Mouse (Mus musculus) brown adipose tissue, adult 24 weeks (tissue): ENCODE results near the gene Tbx15. TPM values are rescaled to one million over a fixed set of nuclear protein-coding genes. Genes with fewer than 3 reads are reported as not detected.

Experiments used
- H3K27ac ChIP-seq: fragments of 200-500 bp; replicated peaks from 2 replicates; pipeline ENCODE4 v1.5.1; 2012; ENCODE audit warnings: low read depth, mild to moderate bottlenecking, low read length
- H3K4me1 ChIP-seq: fragments of 200-500 bp; 2 replicates; pipeline ENCODE4 v1.6.1; 2012; ENCODE audit warnings: low read length, mixed read lengths; ENCODE audit not compliant: control insufficient read depth, insufficient read depth, insufficient read length
- H3K4me3 ChIP-seq: fragments of 200-500 bp; 2 replicates; pipeline ENCODE4 v1.5.1; 2012; ENCODE audit warnings: low read depth, mild to moderate bottlenecking, low read length, moderate library complexity; ENCODE audit not compliant: insufficient read depth
- polyA plus RNA-seq: library from polyadenylated mRNA; stranded (reverse); fragments of >200 nt; gene quantifications from 2 replicates; pipeline ENCODE4 v1.2.4, GENCODE M21; 2012; ENCODE audit not compliant: missing spikeins, insufficient read depth, insufficient read length

The Tbx15 gene
- 3.3 and 4.1 TPM in 2 replicates for polyA plus RNA-seq

- no peak within 1 kb of the TSS for H3K27ac ChIP-seq
- no peaks in the 10 kb centered on the region for H3K4me1 ChIP-seq
- H3K4me3 ChIP-seq: peak within 1 kb of the TSS; percentile 50
Observed at GRCm38 (mm10) chr3:99240213-99240720, at the start of gene Tbx15. Tbx15 (plus strand) TSS chr3:99240381.

GRCm38 (mm10) chr3:99193576-99193975 lies 46.6 kb upstream of the Tbx15 start:
- Histone ChIP-seq H3K4me1 (no peaks in the 10 kb centered on the region), H3K27ac (no peak overlapping the region), H3K4me3 (no peak overlapping the region)

GRCm38 (mm10) chr3:99203331-99203730 lies 36.9 kb upstream of the Tbx15 start:
- Histone ChIP-seq H3K27ac (no peak overlapping the region), H3K4me3 (no peak overlapping the region), H3K4me1 (0 out of 2 replicates have a peak, but pooled peaks cover 2% of the 10 kb centered on the region)

GRCm38 (mm10) chr3:99208416-99208815 lies 31.8 kb upstream of the Tbx15 start:
- Histone ChIP-seq H3K4me3 (no peak overlapping the region), H3K27ac (no peak overlapping the region), H3K4me1 (no peaks in the 10 kb centered on the region)

- H3K4me1 ChIP-seq: no peaks in the 10 kb centered on the region
- no peak overlapping the region for H3K4me3 ChIP-seq
- no peak overlapping the region for H3K27ac ChIP-seq
Observed at GRCm38 (mm10) chr3:99211105-99211698, 29.0 kb upstream of the Tbx15 start.

- H3K27ac ChIP-seq: no peak overlapping the region
- H3K4me3 ChIP-seq: no peak overlapping the region
- H3K4me1 ChIP-seq: no peaks in the 10 kb centered on the region
Observed at GRCm38 (mm10) chr3:99227807-99228206, 12.4 kb upstream of the Tbx15 start.

- H3K4me1 ChIP-seq: no peaks in the 10 kb centered on the region
- H3K4me3 ChIP-seq: peak overlapping the region; percentile 33; the same call in 1 of the 2 replicates
- H3K27ac ChIP-seq: no peak overlapping the region
Observed at GRCm38 (mm10) chr3:99233393-99234318, 6.5 kb upstream of the Tbx15 start.

GRCm38 (mm10) chr3:99234319-99234869 lies 5.8 kb upstream of the Tbx15 start:
- Histone ChIP-seq H3K4me1 (no peaks in the 10 kb centered on the region), H3K27ac (no peak overlapping the region), H3K4me3 (no peak overlapping the region)

- H3K27ac ChIP-seq: no peak overlapping the region
- H3K4me1 ChIP-seq: no peaks in the 10 kb centered on the region
Observed at GRCm38 (mm10) chr3:99235116-99235803, 4.9 kb upstream of the Tbx15 start.

GRCm38 (mm10) chr3:99235804-99236755 lies 4.1 kb upstream of the Tbx15 start:
- Histone ChIP-seq H3K4me3 (no peak overlapping the region), H3K27ac (no peak overlapping the region), H3K4me1 (no peaks in the 10 kb centered on the region)

More at GRCm38 (mm10) chr3:99235116-99235803, 4.9 kb upstream of the Tbx15 start:
- no peak overlapping the region for H3K4me3 ChIP-seq

- Histone ChIP-seq H3K4me3 (no peak overlapping the region), H3K27ac (no peak overlapping the region), H3K4me1 (no peaks in the 10 kb centered on the region)
Observed at GRCm38 (mm10) chr3:99238691-99239090, 1.5 kb upstream of the Tbx15 start.

- H3K27ac ChIP-seq: no peak overlapping the region
- H3K4me3 ChIP-seq: no peak overlapping the region
- no peaks in the 10 kb centered on the region for H3K4me1 ChIP-seq
Observed at GRCm38 (mm10) chr3:99239301-99240045, 708 bp upstream of the Tbx15 start.
